Mouse (Mus musculus): ENCODE data around the gene Tiam2. TPM values are rescaled to one million over a fixed set of nuclear protein-coding genes. Genes with fewer than 3 reads are reported as not detected.
A peak's percentile ranks its signal among the peaks of the same experiment; 100 is the strongest.

The Tiam2 gene
- polyA plus RNA-seq, 1 experiment = 3.4 TPM

DNA sequence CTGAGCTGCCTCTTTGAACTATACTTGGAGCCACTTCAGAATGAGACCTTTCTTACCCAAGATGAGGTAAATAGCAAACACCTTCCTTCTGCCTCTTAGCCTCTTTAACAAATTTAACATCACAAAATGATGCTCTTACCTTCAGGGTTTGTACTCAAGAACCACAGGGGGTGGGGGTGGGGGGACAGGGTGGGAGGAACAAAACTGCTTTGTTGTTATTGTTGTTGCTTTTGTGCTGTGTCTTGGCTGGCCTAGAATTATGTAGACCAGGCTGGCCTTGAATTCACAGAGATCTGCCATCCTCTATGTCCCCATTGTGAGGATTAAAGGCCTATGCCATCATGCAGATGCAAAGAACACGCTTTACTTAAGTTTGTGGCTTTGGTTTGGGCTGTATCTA lies 179.3 kb downstream of the Tiam2 start:
- 70% methylated on average over 1 of the region's 1 CpGs for WGBS
- TF ChIP-seq CTCF (IDR thresholded peaks at IDR 0.05; ENCODE audit: control insufficient read depth, insufficient read depth, low read length) = no peak
- no peak for TF ChIP-seq POLR2A (IDR thresholded peaks at IDR 0.05; ENCODE audit: borderline replicate concordance, control insufficient read depth, low read depth, low read length)

DNA sequence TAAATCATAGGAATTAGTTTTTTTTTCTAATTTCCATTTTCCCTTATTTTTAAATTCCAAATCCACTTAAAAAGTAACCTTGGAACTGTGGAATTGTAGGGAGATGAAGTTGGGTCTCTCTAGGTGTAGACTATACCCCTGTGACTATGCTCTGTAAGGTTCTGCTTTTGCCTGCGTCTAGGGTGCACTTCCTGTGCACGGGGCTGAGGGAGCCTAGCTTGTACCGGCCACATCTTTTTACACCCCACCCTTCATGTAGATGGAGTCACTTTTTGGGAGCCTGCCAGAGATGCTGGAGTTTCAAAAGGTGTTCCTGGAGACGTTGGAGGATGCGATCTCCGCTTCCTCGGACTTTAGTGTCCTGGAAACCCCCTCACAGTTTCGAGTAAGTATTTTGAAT lies 180.1 kb downstream of the Tiam2 start:
- WGBS = 34% methylated on average over 8 of the region's 8 CpGs
- Histone ChIP-seq H3K4me3 (replicated peaks; ENCODE audit: control insufficient read depth, low read depth, low read length) (no peak overlapping the region), H3K27ac (ENCODE audit: control insufficient read depth, insufficient read depth, low read depth, low read length, poor library complexity) (no peak overlapping the region), H3K4me1 (ENCODE audit: control insufficient read depth, insufficient read depth, low read length) (no peaks in the 10 kb centered on the region)
- TF ChIP-seq POLR2A (IDR thresholded peaks at IDR 0.05; ENCODE audit: borderline replicate concordance, control insufficient read depth, low read depth, low read length) (no peak), CTCF (IDR thresholded peaks at IDR 0.05; ENCODE audit: control insufficient read depth, insufficient read depth, low read length) (no peak)

More for the DNA sequence above, 179.3 kb downstream of the Tiam2 start:
- Histone ChIP-seq H3K4me1 (ENCODE audit: control insufficient read depth, insufficient read depth, low read length) (no peaks in the 10 kb centered on the region), H3K27ac (ENCODE audit: control insufficient read depth, insufficient read depth, low read depth, low read length, poor library complexity) (no peak overlapping the region), H3K4me3 (replicated peaks; ENCODE audit: control insufficient read depth, low read depth, low read length) (no peak overlapping the region)

DNA sequence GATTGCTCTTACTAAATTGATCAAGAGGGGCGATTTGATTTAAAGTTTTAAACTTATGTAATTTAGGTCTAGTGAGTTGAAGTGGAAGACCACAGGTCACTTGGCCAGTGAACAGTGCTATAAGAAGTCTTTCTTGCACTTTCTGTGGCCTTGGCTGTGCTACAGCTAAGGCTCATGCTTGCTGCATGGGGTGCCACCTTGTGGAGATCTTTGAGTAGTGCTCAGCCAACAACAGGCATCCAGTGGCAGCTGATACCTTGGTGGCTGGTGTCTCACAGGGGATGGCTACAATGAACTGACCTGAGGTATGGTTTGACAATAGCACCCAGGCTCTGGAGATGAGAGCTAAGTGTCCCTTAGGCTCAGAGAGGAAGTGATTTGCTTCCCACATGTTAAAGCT lies 183.5 kb downstream of the Tiam2 start:
- Histone ChIP-seq H3K4me3 (replicated peaks; ENCODE audit: control insufficient read depth, low read depth, low read length) (no peak overlapping the region), H3K4me1 (ENCODE audit: control insufficient read depth, insufficient read depth, low read length) (0 out of 2 replicates have a peak, but pooled peaks cover 1% of the 10 kb centered on the region), H3K27ac (ENCODE audit: control insufficient read depth, insufficient read depth, low read depth, low read length, poor library complexity) (no peak overlapping the region)
- WGBS = 27% methylated on average over 1 of the region's 1 CpGs
- TF ChIP-seq POLR2A (IDR thresholded peaks at IDR 0.05; ENCODE audit: borderline replicate concordance, control insufficient read depth, low read depth, low read length) (no peak), CTCF (IDR thresholded peaks at IDR 0.05; ENCODE audit: control insufficient read depth, insufficient read depth, low read length) (peak; percentile 86)

DNA sequence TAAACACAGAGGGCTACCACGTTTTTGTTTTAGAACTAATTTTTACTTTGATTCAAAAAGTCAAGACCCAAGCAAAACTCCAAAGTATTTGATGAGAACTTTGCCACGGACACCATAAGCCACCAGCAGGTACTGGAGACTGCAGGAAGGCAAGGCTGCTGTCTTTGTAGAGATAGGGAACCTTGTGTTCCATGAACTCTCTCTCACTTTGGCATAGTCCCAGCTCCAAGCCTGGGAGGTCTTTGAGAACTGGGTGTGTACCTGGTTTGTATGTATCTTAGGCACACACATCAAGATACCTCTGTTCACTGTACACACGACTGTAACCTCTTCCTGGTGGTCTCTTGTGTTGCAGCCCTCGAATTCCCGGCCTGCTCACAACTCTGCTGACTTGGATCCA lies 187.9 kb downstream of the Tiam2 start:
- H3K4me1 ChIP-seq (ENCODE audit: control insufficient read depth, insufficient read depth, low read length) = 0 out of 2 replicates have a peak, but pooled peaks cover 1% of the 10 kb centered on the region
- no peak overlapping the region for H3K27ac ChIP-seq (ENCODE audit: control insufficient read depth, insufficient read depth, low read depth, low read length, poor library complexity)
- H3K4me3 ChIP-seq (replicated peaks; ENCODE audit: control insufficient read depth, low read depth, low read length) = no peak overlapping the region
- TF ChIP-seq POLR2A (IDR thresholded peaks at IDR 0.05; ENCODE audit: borderline replicate concordance, control insufficient read depth, low read depth, low read length) (no peak), CTCF (IDR thresholded peaks at IDR 0.05; ENCODE audit: control insufficient read depth, insufficient read depth, low read length) (no peak)
- WGBS = 74% methylated on average over 5 of the region's 5 CpGs

DNA sequence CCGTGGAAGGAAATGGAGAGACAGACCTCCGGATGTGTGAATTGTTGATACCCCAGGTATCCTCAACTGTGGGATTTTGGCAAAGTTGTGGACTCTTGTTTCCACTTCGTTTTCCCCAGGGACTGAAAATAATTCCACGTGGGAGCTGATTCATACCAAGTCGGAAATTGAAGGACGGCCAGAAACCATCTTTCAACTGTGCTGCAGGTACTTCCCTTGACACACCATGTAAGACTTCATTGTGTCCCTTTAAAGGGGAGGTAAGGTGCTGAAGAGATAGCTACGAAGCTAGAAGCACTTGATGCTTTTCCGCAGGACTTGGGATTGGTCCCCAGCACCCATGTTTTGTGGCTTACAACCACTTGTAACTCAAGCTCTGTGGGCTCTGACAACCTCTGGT lies 189.5 kb downstream of the Tiam2 start:
- Histone ChIP-seq H3K27ac (ENCODE audit: control insufficient read depth, insufficient read depth, low read depth, low read length, poor library complexity) (no peak overlapping the region), H3K4me3 (replicated peaks; ENCODE audit: control insufficient read depth, low read depth, low read length) (no peak overlapping the region), H3K4me1 (ENCODE audit: control insufficient read depth, insufficient read depth, low read length) (0 out of 2 replicates have a peak, but pooled peaks cover 1% of the 10 kb centered on the region)
- 86% methylated on average over 8 of the region's 8 CpGs for WGBS
- TF ChIP-seq CTCF (IDR thresholded peaks at IDR 0.05; ENCODE audit: control insufficient read depth, insufficient read depth, low read length) (no peak), POLR2A (IDR thresholded peaks at IDR 0.05; ENCODE audit: borderline replicate concordance, control insufficient read depth, low read depth, low read length) (no peak)

DNA sequence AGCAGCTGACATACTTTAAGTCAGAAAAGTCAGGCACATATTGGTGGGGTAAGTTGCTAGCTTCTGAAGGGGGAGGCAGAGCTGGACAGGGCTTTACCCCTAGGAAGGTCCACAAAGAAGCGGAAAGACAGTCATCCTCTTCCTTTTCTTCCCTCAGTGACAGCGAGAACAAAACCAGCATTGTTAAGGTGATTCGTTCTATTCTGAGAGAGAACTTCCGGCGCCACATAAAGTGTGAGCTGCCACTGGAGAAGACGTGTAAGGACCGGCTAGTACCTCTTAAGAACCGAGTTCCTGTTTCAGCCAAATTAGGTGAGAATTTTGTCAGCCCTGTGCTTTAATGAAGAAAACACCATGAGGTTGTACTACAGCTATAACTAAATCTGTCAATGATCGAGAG lies 190.0 kb downstream of the Tiam2 start:
- Histone ChIP-seq H3K27ac (ENCODE audit: control insufficient read depth, insufficient read depth, low read depth, low read length, poor library complexity) (no peak overlapping the region), H3K4me3 (replicated peaks; ENCODE audit: control insufficient read depth, low read depth, low read length) (no peak overlapping the region), H3K4me1 (ENCODE audit: control insufficient read depth, insufficient read depth, low read length) (0 out of 2 replicates have a peak, but pooled peaks cover 1% of the 10 kb centered on the region)
- WGBS = 64% methylated on average over 9 of the region's 9 CpGs
- TF ChIP-seq POLR2A (IDR thresholded peaks at IDR 0.05; ENCODE audit: borderline replicate concordance, control insufficient read depth, low read depth, low read length) (no peak), CTCF (IDR thresholded peaks at IDR 0.05; ENCODE audit: control insufficient read depth, insufficient read depth, low read length) (no peak)

DNA sequence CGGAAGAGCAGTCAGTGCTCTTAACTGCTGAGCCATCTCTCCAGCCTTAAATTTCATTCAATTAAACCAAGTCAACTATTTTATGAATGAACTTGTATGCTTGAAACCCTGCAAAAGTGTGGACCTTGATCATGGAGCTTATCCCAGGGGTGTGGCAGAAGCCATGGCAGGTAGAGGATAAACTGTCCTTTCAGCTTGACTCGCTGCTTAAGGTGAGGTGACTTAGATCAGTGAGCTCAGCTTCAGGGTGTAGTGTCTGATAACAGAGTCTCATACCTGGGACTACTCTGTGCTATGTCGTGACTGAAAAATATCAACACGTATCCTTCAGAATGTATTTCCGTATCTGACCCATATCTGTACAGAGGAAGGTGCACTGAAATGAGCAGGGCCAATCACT lies 194.0 kb downstream of the Tiam2 start:
- Histone ChIP-seq H3K4me1 (ENCODE audit: control insufficient read depth, insufficient read depth, low read length) (no peaks in the 10 kb centered on the region), H3K4me3 (replicated peaks; ENCODE audit: control insufficient read depth, low read depth, low read length) (no peak overlapping the region), H3K27ac (ENCODE audit: control insufficient read depth, insufficient read depth, low read depth, low read length, poor library complexity) (no peak overlapping the region)
- TF ChIP-seq CTCF (IDR thresholded peaks at IDR 0.05; ENCODE audit: control insufficient read depth, insufficient read depth, low read length) (no peak), POLR2A (IDR thresholded peaks at IDR 0.05; ENCODE audit: borderline replicate concordance, control insufficient read depth, low read depth, low read length) (no peak)
- WGBS = 82% methylated on average over 5 of the region's 5 CpGs

DNA sequence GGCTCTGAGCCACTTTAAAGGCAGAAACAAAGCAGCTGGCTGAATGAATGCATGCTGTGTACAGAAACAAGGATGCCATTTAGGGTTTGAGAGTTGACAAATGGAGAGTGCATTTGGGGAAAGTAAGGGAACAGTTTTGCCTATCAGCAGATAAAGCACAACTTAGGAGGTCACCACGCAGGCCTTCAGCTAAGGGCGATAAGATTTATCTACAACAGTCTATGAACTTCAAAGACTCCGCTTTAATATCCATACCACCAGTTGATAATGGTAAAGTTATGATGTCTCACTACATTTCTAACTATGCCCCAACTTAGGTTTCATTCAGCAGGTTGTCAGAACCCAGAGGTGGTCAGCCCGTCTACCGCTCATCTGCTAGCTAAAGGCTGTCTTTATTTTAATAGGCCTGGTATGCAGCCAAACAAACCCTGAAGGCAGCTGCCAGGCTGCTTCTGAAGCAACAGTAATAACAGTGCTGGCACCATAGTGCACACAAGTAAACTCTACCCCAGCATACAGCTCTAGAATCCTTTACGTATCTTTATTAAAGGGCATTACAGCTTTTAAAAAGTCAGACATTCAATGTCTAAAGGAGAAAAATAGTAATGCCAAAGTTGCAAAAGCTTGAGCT lies 201.6 kb downstream of the Tiam2 start:
- H3K27ac ChIP-seq (ENCODE audit: control insufficient read depth, insufficient read depth, low read depth, low read length, poor library complexity) = no peak overlapping the region
- WGBS = 71% methylated on average over 6 of the region's 6 CpGs

DNA sequence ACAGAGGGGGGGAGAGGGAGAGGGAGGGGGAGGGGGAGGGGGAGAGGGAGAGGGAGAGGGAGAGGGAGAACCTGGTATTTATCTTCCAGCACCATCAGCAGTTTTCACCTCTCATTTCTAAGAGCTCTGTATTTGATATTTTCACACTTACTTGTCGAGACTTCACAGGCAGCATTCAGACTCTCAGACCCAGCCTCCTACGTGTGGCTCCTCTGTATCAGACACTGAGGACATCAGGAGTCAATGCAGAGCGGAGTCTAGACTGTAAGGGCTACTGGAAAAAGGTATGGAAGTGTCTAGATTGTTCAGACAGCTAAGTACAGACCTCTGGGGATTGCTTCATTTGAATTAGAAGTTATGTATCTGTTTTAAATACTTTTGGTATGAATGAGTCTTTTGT lies 203.2 kb downstream of the Tiam2 start:
- WGBS = 66% methylated on average over 3 of the region's 3 CpGs
- H3K27ac ChIP-seq (ENCODE audit: control insufficient read depth, insufficient read depth, low read depth, low read length, poor library complexity) = no peak overlapping the region
- no peaks in the 10 kb centered on the region for H3K4me1 ChIP-seq (ENCODE audit: control insufficient read depth, insufficient read depth, low read length)
- TF ChIP-seq POLR2A (IDR thresholded peaks at IDR 0.05; ENCODE audit: borderline replicate concordance, control insufficient read depth, low read depth, low read length) (no peak), CTCF (IDR thresholded peaks at IDR 0.05; ENCODE audit: control insufficient read depth, insufficient read depth, low read length) (no peak)
- no peak overlapping the region for H3K4me3 ChIP-seq (replicated peaks; ENCODE audit: control insufficient read depth, low read depth, low read length)

More for the DNA sequence above, 201.6 kb downstream of the Tiam2 start:
- no peak for TF ChIP-seq POLR2A (IDR thresholded peaks at IDR 0.05; ENCODE audit: borderline replicate concordance, control insufficient read depth, low read depth, low read length)
- TF ChIP-seq CTCF (IDR thresholded peaks at IDR 0.05; ENCODE audit: control insufficient read depth, insufficient read depth, low read length) = no peak
- H3K4me1 ChIP-seq (ENCODE audit: control insufficient read depth, insufficient read depth, low read length) = no peaks in the 10 kb centered on the region
- H3K4me3 ChIP-seq (replicated peaks; ENCODE audit: control insufficient read depth, low read depth, low read length) = no peak overlapping the region

All from bone marrow, adult 2 months (tissue).